Mouse (Mus musculus) forebrain, embryonic 12.5 days (tissue): ENCODE results near the gene Ush2a. TPM values are rescaled to one million over a fixed set of nuclear protein-coding genes. Genes with fewer than 3 reads are reported as not detected.
A peak's percentile ranks its signal among the peaks of the same experiment; 100 is the strongest.

Experiments used
- ATAC-seq: fragments of 200-750 bp; cut with Nextera tagmentation; 2 replicates; pipeline ENCODE4 v1.8.0; 2017; ENCODE audit warnings: moderate TSS enrichment; ENCODE audit not compliant: low FRiP score
- H3K27ac ChIP-seq: fragments of 300-500 bp; sonication (generic); 2 replicates; pipeline ENCODE4 v1.5.1; 2016; ENCODE audit warnings: mild to moderate bottlenecking
- H3K27me3 ChIP-seq: fragments of 300-500 bp; sonication (generic); 2 replicates; pipeline ENCODE4 v1.6.1; 2016; ENCODE audit warnings: mild to moderate bottlenecking
- H3K36me3 ChIP-seq: fragments of 300-500 bp; sonication (generic); replicated peaks from 2 replicates; pipeline ENCODE4 v1.6.1; 2016; ENCODE audit warnings: mild to moderate bottlenecking
- H3K4me1 ChIP-seq: fragments of 300-500 bp; sonication (generic); 2 replicates; pipeline ENCODE4 v1.6.1; 2016
- H3K4me2 ChIP-seq: fragments of 300-500 bp; sonication (generic); 2 replicates; pipeline ENCODE4 v1.6.1; 2016; ENCODE audit warnings: mild to moderate bottlenecking, moderate library complexity
- H3K4me3 ChIP-seq: fragments of 300-500 bp; sonication (generic); replicated peaks from 2 replicates; pipeline ENCODE4 v1.5.1; 2016; ENCODE audit warnings: mild to moderate bottlenecking
- H3K9ac ChIP-seq: fragments of 300-500 bp; sonication (generic); 2 replicates; pipeline ENCODE4 v1.6.1; 2016; ENCODE audit warnings: mild to moderate bottlenecking
- H3K9me3 ChIP-seq: fragments of 300-500 bp; sonication (generic); 2 replicates; pipeline ENCODE4 v1.6.1; 2016
- WGBS: fragments of 180-500 bp; shearing (Covaris S2); methylation state at CpG from one replicate; pipeline ENCODE4 v1.1.7; 2016; 5-methylcytosine and 5-hydroxymethylcytosine counted together
- polyA plus RNA-seq: library from polyadenylated mRNA; unstranded; fragments of >200 nt; fragmentation: Nextera tagmentation; extraction: Ambion mirVana; gene quantifications from 2 replicates; pipeline ENCODE4 v1.2.1, GENCODE M21; 2016

The Ush2a gene
- polyA plus RNA-seq, 1 experiment from 2014 or later: 0.13 TPM

DNA sequence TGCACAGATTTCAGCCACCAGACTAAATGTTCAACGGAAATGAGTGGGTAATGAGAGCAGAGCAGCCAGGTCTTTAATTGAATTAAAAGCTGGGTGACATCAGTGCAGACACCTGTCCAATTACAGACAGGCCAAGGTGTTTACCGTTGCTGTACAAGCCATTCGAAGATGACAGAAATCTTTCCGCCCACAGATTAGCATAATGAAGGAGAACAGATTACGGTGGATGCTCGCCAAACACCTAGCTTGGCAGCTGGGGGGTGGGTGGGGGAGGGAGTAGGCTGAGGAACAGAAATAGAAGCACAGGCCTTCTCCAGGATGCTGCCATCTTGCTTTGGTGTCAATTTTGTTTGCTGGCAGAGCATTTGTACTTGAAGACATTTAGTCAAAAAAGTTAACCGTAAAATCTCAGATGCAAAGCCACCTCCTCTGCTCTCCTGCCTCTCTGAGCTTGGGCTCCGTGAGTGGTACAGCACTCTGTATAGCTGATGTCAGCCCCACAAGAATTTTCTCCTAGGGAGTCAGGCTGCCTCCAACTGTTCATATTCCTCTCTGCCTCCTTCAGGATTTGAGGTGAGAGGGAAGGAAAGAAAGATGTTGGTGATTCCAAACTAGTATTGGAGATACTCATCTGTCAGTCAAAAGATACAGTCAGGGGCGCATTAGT, 306.6 kb downstream of the Ush2a start:
- ATAC-seq: peak; percentile 53; the same call in 1 of the 2 replicates
- H3K9ac ChIP-seq: no peak overlapping the region
- 71% methylated on average over 9 of the region's 9 CpGs for WGBS

GRCm38 (mm10) chr1:188576246-188576747, 314.5 kb downstream of the Ush2a start:
- H3K9me3 ChIP-seq: no peaks in the 10 kb centered on the region
- ATAC-seq: no peak; the same call in 1 of the 2 replicates
- no peak overlapping the region for H3K9ac ChIP-seq
- no peaks in the 10 kb centered on the region for H3K27me3 ChIP-seq
- no peak overlapping the region for H3K27ac ChIP-seq
- H3K4me1 ChIP-seq: peaks cover 3% of the 10 kb centered on the region; the same call in 1 of the 2 replicates
- no peak overlapping the region for H3K4me2 ChIP-seq
- H3K4me3 ChIP-seq: no peak overlapping the region
- WGBS: 52% methylated on average over 8 of the region's 8 CpGs
- no peaks in the 10 kb centered on the region for H3K36me3 ChIP-seq

More for the DNA sequence above, 306.6 kb downstream of the Ush2a start:
- Histone ChIP-seq H3K27ac (no peak overlapping the region), H3K4me1 (no peaks in the 10 kb centered on the region; the same call in 1 of the 2 replicates), H3K4me2 (no peak overlapping the region), H3K4me3 (no peak overlapping the region), H3K36me3 (no peaks in the 10 kb centered on the region), H3K9me3 (no peaks in the 10 kb centered on the region), H3K27me3 (no peaks in the 10 kb centered on the region)

DNA sequence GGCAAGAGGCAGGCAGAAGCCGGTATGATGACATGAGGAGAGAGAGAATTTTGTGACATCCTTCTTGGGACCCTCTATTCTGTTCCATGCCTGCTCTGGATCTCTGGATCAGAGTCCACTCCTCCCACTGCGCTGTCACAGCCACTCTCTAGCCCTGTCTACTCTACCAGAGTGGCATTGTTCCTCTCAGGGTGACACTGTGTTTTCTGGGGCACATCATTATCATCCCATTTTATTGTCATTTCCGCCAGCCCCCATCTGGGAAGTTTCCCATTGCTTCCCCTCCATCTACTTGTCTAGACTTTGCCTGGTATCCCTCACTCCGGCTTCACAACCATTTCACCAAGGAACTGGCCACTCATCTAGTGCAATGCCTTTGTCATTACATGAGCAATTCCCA, 315.6 kb downstream of the Ush2a start:
- Histone ChIP-seq H3K9ac (no peak overlapping the region), H3K4me2 (no peak overlapping the region), H3K27me3 (no peaks in the 10 kb centered on the region), H3K4me3 (no peak overlapping the region), H3K27ac (no peak overlapping the region), H3K36me3 (no peaks in the 10 kb centered on the region), H3K4me1 (peaks cover 3% of the 10 kb centered on the region; the same call in 1 of the 2 replicates), H3K9me3 (no peaks in the 10 kb centered on the region)
- ATAC-seq: no peak
- WGBS: 85% methylated on average over 4 of the region's 4 CpGs

DNA sequence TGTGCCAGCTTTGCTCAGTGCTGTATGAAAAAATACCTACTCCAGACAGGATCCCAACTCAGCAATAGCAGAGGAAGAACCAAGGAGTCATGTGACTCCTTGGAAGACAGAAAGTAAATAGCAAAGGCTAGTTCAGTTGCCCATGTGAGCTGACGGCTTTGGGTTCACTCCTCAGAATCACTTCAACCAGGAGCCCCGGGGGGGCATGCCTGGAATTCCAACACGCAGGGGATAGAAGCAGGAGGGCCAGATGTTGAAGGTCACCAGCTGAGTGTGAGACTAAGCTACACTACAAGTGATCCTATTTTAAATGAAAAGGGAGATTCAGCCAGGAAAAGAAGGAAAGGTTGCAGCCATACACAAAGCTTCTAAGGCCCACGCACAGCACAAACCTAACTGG, 319.3 kb downstream of the Ush2a start:
- H3K9ac ChIP-seq: no peak overlapping the region
- H3K27ac ChIP-seq: no peak overlapping the region
- WGBS: 41% methylated on average over 4 of the region's 4 CpGs
- no peak for ATAC-seq
- no peaks in the 10 kb centered on the region for H3K36me3 ChIP-seq
- H3K9me3 ChIP-seq: no peaks in the 10 kb centered on the region
- no peaks in the 10 kb centered on the region for H3K27me3 ChIP-seq
- H3K4me1 ChIP-seq: peaks cover 3% of the 10 kb centered on the region; the same call in 1 of the 2 replicates
- H3K4me2 ChIP-seq: no peak overlapping the region
- no peak overlapping the region for H3K4me3 ChIP-seq

DNA sequence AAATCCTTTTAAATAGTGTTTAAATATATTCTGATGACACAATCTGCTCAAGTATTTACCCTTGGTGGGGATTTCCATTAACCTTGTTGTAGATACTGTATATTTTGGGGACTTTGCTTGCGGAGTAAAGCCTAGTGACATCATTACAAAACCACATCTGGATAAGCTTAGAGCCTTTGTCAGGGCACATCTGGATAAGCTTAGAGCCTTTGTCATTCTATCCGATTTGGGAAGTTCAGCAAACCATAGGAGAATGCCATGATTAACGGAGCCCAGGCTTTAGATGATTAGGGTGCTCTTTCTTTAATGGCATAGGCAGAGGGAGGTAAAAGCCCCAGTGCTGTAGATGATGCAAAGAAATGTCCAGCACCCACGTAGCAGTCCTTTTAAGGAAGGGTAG, 333.4 kb downstream of the Ush2a start:
- whole genome bisulfite sequencing: 46% methylated on average over 4 of the region's 4 CpGs
- Histone ChIP-seq H3K27ac (no peak overlapping the region), H3K4me3 (no peak overlapping the region), H3K27me3 (no peaks in the 10 kb centered on the region), H3K4me1 (no peaks in the 10 kb centered on the region), H3K4me2 (no peak overlapping the region), H3K9me3 (no peaks in the 10 kb centered on the region), H3K9ac (no peak overlapping the region), H3K36me3 (no peaks in the 10 kb centered on the region)
- no peak for ATAC-seq

DNA sequence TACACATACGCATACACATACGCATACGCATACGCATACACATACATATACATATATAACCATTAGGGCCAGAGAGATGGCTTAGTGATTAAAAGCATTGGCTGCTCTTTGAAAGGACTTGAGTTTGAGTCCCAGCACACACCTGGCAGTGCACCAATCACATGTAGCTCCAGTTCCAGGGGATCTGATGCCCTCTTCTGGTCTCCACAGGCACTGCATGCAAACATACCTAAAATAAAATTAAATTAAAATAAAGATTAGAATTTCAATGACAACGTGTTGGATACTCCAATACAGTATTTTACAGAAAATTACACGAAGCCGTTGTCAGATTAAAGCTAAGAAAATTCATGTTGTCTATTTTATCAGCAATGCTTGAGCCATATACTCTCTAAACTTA, 336.2 kb downstream of the Ush2a start:
- Histone ChIP-seq H3K9ac (no peak overlapping the region), H3K36me3 (no peaks in the 10 kb centered on the region), H3K27me3 (no peaks in the 10 kb centered on the region), H3K27ac (no peak overlapping the region), H3K4me2 (no peak overlapping the region), H3K4me3 (no peak overlapping the region), H3K9me3 (no peaks in the 10 kb centered on the region), H3K4me1 (no peaks in the 10 kb centered on the region)
- ATAC-seq: no peak
- 87% methylated on average over 7 of the region's 7 CpGs for WGBS

DNA sequence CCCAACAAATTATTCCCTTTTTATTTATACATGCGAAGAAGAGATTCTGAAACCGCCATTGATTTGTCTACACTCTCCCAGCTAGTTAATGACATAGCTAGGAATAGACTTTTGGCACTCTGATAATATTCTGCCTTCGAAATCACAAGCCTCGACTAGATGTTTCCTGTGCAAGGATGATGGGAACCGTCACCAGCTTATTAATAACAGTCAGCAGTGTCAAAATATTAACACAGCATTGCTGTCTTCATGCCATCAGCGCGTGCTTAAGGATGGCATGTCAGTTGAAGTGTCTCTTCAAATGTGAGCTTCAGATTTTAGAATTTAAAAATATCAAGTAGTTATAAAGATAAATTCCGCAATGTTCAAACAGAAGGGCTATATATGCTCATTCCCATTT, 337.3 kb downstream of the Ush2a start:
- ATAC-seq: no peak
- 88% methylated on average over 8 of the region's 8 CpGs for WGBS
- Histone ChIP-seq H3K4me1 (no peaks in the 10 kb centered on the region), H3K27ac (no peak overlapping the region), H3K4me3 (no peak overlapping the region), H3K4me2 (no peak overlapping the region), H3K9me3 (no peaks in the 10 kb centered on the region), H3K27me3 (no peaks in the 10 kb centered on the region), H3K9ac (no peak overlapping the region), H3K36me3 (no peaks in the 10 kb centered on the region)

DNA sequence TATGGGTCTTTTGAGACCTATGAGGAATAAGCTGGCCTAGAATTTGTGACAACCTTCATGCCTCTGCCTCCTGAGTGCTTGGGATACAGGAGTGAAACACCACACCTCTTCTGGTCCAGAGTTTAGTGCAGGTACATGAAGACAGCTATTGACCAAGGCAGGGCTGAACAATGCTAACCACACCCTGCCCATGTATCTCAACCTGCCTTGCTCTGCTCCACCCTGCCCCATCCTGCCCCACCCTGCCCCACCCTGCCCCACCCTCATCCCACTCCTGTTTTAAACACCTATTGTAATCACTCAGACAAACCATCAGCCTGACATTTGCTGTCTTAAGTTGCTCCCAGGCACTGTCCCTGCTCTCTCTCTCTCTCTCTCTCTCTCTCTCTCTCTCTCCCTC, 344.6 kb downstream of the Ush2a start:
- Histone ChIP-seq H3K9me3 (no peaks in the 10 kb centered on the region), H3K27me3 (no peaks in the 10 kb centered on the region), H3K36me3 (no peaks in the 10 kb centered on the region), H3K4me2 (no peak overlapping the region), H3K4me1 (no peaks in the 10 kb centered on the region), H3K9ac (no peak overlapping the region), H3K4me3 (no peak overlapping the region), H3K27ac (no peak overlapping the region)
- ATAC-seq: no peak

- H3K9ac ChIP-seq: no peak overlapping the region
- ATAC-seq: no peak
- H3K9me3 ChIP-seq: no peaks in the 10 kb centered on the region
- WGBS: 85% methylated on average over 5 of the region's 5 CpGs
- no peak overlapping the region for H3K27ac ChIP-seq
- H3K4me3 ChIP-seq: no peak overlapping the region
- no peaks in the 10 kb centered on the region for H3K27me3 ChIP-seq
- H3K36me3 ChIP-seq: no peaks in the 10 kb centered on the region
- no peaks in the 10 kb centered on the region for H3K4me1 ChIP-seq
- no peak overlapping the region for H3K4me2 ChIP-seq
These were observed 354.7 kb downstream of the Ush2a start for GRCm38 (mm10) chr1:188616547-188616946.

DNA sequence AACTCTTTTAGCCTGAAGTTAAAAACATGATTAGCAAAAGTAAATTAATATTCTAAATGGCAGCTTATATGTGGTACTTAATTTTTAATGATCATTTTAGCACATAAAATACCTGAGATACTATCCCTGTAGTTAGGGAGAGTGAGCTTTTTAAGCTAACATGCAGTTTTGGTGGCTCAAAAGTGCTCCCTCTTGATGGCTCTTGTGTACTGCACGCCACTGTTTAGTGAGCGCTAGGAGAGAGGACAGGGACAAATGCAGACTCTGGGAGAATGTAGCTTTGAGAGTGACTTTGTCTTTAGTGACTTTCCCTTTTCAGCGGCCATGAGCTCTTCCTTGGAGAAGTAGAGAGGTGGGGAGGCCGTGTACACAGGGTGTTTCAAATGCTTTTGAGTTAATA, 371.9 kb downstream of the Ush2a start:
- Histone ChIP-seq H3K9ac (no peak overlapping the region), H3K4me2 (no peak overlapping the region), H3K9me3 (no peaks in the 10 kb centered on the region), H3K27ac (no peak overlapping the region), H3K36me3 (no peaks in the 10 kb centered on the region), H3K27me3 (0 out of 2 replicates have a peak, but pooled peaks cover 6% of the 10 kb centered on the region), H3K4me3 (no peak overlapping the region), H3K4me1 (no peaks in the 10 kb centered on the region)
- ATAC-seq: no peak
- WGBS: 47% methylated on average over 4 of the region's 4 CpGs

GRCm38 (mm10) chr1:188639666-188640065, 377.8 kb downstream of the Ush2a start:
- Histone ChIP-seq H3K36me3 (no peaks in the 10 kb centered on the region), H3K27me3 (no peaks in the 10 kb centered on the region), H3K9me3 (no peaks in the 10 kb centered on the region), H3K4me1 (no peaks in the 10 kb centered on the region), H3K9ac (no peak overlapping the region), H3K27ac (no peak overlapping the region), H3K4me3 (no peak overlapping the region), H3K4me2 (no peak overlapping the region)
- ATAC-seq: no peak

DNA sequence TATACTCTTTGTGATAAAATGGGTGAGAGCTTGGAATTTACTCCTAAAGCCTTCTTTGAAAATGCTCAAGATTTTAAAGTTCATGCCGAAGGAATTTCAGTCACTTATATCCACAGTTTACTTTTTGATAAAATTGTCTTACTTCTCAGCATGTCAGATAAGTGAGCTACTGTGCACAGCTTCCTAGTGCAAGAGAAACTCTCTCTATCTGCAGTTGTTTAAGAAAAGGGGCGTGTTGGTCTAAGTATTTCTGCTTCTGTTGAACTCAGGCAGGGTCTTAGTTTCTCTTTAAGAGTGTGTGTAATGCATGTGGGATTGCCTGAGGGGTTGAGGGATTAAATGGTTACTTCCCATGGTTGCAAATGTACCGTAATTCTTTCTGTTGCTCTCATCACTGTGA, 381.3 kb downstream of the Ush2a start:
- Histone ChIP-seq H3K27me3 (no peaks in the 10 kb centered on the region), H3K9me3 (no peaks in the 10 kb centered on the region), H3K9ac (no peak overlapping the region), H3K4me1 (no peaks in the 10 kb centered on the region), H3K27ac (no peak overlapping the region), H3K36me3 (no peaks in the 10 kb centered on the region), H3K4me2 (no peak overlapping the region), H3K4me3 (no peak overlapping the region)
- no peak for ATAC-seq
- 88% methylated on average over 3 of the region's 3 CpGs for WGBS

GRCm38 (mm10) chr1:188653001-188653400, 391.2 kb downstream of the Ush2a start:
- Histone ChIP-seq H3K4me1 (peaks cover 9% of the 10 kb centered on the region; the same call in 1 of the 2 replicates), H3K9ac (no peak overlapping the region), H3K9me3 (no peaks in the 10 kb centered on the region), H3K36me3 (no peaks in the 10 kb centered on the region), H3K4me2 (no peak overlapping the region), H3K27me3 (no peaks in the 10 kb centered on the region), H3K4me3 (no peak overlapping the region), H3K27ac (no peak overlapping the region)
- ATAC-seq: no peak
- 87% methylated on average over 3 of the region's 3 CpGs for WGBS
